Mouse (Mus musculus) liver, embryonic 12.5 days (tissue): ENCODE data around the gene Fmo2. TPM values are rescaled to one million over a fixed set of nuclear protein-coding genes. Genes with fewer than 3 reads are reported as not detected.

Source experiments
- polyA plus RNA-seq: library from polyadenylated mRNA; unstranded; fragments of >200 nt; fragmentation: Nextera tagmentation; extraction: Ambion mirVana; gene quantifications from 2 replicates; pipeline ENCODE4 v1.2.1, GENCODE M21; 2016

Fmo2 gene
- polyA plus RNA-seq, 1 experiment from 2014 or later, result 0.07 TPM

Other genes with a start within 250 kb of the Fmo2 start
- not detected in 2 replicates for gene Myocos, start 240.5 kb downstream of the Fmo2 start, polyA plus RNA-seq
- 63.0 and 68.1 TPM in 2 replicates for gene Prrc2c, start 158.2 kb downstream of the Fmo2 start, polyA plus RNA-seq
- gene Fmo4, start 84.8 kb downstream of the Fmo2 start, polyA plus RNA-seq, result 0.67 and 0.79 TPM in 2 replicates
- 3.8 and 4.8 TPM in 2 replicates for gene Fmo1, start 32.1 kb downstream of the Fmo2 start, polyA plus RNA-seq
- not detected in 2 replicates for gene Fmo6, start 38.8 kb upstream of the Fmo2 start, polyA plus RNA-seq
- gene Fmo3, start 85.8 kb upstream of the Fmo2 start, polyA plus RNA-seq, result not detected in 2 replicates
- gene Mroh9, start 186.9 kb upstream of the Fmo2 start, polyA plus RNA-seq, result not detected in 2 replicates